Mouse (Mus musculus) erythroblast, embryonic 14.5 days (primary cell): ENCODE measurements around the gene Gm4969. TPM values are rescaled to one million over a fixed set of nuclear protein-coding genes. Genes with fewer than 3 reads are reported as not detected.
A peak's percentile ranks its signal among the peaks of the same experiment; 100 is the strongest.

ENCODE experiments used
- H3K27me3 ChIP-seq: 2 replicates; pipeline ENCODE4 v1.6.1; 2012; ENCODE audit warnings: inconsistent platforms; ENCODE audit not compliant: control insufficient read depth
- H3K36me3 ChIP-seq: 2 replicates; pipeline ENCODE4 v1.6.1; 2012; ENCODE audit warnings: mild to moderate bottlenecking, inconsistent platforms; ENCODE audit not compliant: control insufficient read depth
- H3K4me1 ChIP-seq: 2 replicates; pipeline ENCODE4 v1.6.1; 2012; ENCODE audit warnings: inconsistent platforms; ENCODE audit not compliant: control insufficient read depth
- H3K4me3 ChIP-seq: replicated peaks from 2 replicates; pipeline ENCODE3; 2012; ENCODE audit warnings: moderate library complexity, mild to moderate bottlenecking, inconsistent platforms
- H3K9me3 ChIP-seq: 2 replicates; pipeline ENCODE4 v1.6.1; 2012; ENCODE audit warnings: low read length, inconsistent platforms, mixed read lengths; ENCODE audit not compliant: control insufficient read depth
- GATA1 ChIP-seq: IDR thresholded peaks from 2 replicates; pipeline ENCODE4 v1.6.1; 2012; ENCODE audit warnings: low read length, inconsistent platforms, mixed read lengths
- TAL1 ChIP-seq: IDR thresholded peaks from 3 replicates; pipeline ENCODE4 v1.6.1; 2012; ENCODE audit warnings: low read length, inconsistent platforms, mixed read lengths
- polyA plus RNA-seq: library from polyadenylated mRNA; stranded (reverse); fragments of >175 nt; gene quantifications from 2 replicates; pipeline ENCODE4 v1.2.3, GENCODE M21; 2012

Gm4969 gene
- polyA plus RNA-seq, 1 experiment = not detected

- peaks cover 3% of the 10 kb centered on the region for H3K27me3 ChIP-seq
- H3K9me3 ChIP-seq = no peaks in the 10 kb centered on the region
- H3K4me3 ChIP-seq = no peak overlapping the region
- peaks cover 60% of the 10 kb centered on the region for H3K36me3 ChIP-seq
- peaks cover 48% of the 10 kb centered on the region for H3K4me1 ChIP-seq
- TF ChIP-seq GATA1 (no peak), TAL1 (no peak)
These were observed 35.1 kb downstream of the Gm4969 start for GRCm38 (mm10) chr7:19083096-19083495.

GRCm38 (mm10) chr7:19082171-19082570, 36.0 kb downstream of the Gm4969 start:
- Histone ChIP-seq H3K4me1 (peaks cover 48% of the 10 kb centered on the region), H3K36me3 (peaks cover 57% of the 10 kb centered on the region)

GRCm38 (mm10) chr7:19080451-19080950, 37.7 kb downstream of the Gm4969 start:
- Histone ChIP-seq H3K9me3 (no peaks in the 10 kb centered on the region), H3K4me1 (peaks cover 46% of the 10 kb centered on the region), H3K27me3 (peaks cover 3% of the 10 kb centered on the region), H3K36me3 (peaks cover 53% of the 10 kb centered on the region), H3K4me3 (no peak overlapping the region)
- TF ChIP-seq GATA1 = no peak
- no peak for TF ChIP-seq TAL1

More at GRCm38 (mm10) chr7:19082171-19082570, 36.0 kb downstream of the Gm4969 start:
- no peaks in the 10 kb centered on the region for H3K9me3 ChIP-seq
- no peak overlapping the region for H3K4me3 ChIP-seq
- H3K27me3 ChIP-seq = peaks cover 3% of the 10 kb centered on the region
- TF ChIP-seq TAL1 = no peak
- TF ChIP-seq GATA1 = no peak

- no peaks in the 10 kb centered on the region for H3K27me3 ChIP-seq
- H3K4me3 ChIP-seq = no peak overlapping the region
- H3K9me3 ChIP-seq = no peaks in the 10 kb centered on the region
- TF ChIP-seq TAL1 (no peak), GATA1 (no peak)
- H3K4me1 ChIP-seq = peaks cover 39% of the 10 kb centered on the region
- H3K36me3 ChIP-seq = peaks cover 53% of the 10 kb centered on the region
These were observed 39.4 kb downstream of the Gm4969 start for GRCm38 (mm10) chr7:19078732-19079131.

GRCm38 (mm10) chr7:19077761-19078160, 40.4 kb downstream of the Gm4969 start:
- peaks cover 38% of the 10 kb centered on the region for H3K4me1 ChIP-seq
- peaks cover 51% of the 10 kb centered on the region for H3K36me3 ChIP-seq
- H3K27me3 ChIP-seq = no peaks in the 10 kb centered on the region
- peak overlapping the region; percentile 19 for H3K4me3 ChIP-seq
- H3K9me3 ChIP-seq = no peaks in the 10 kb centered on the region
- no peak for TF ChIP-seq TAL1

GRCm38 (mm10) chr7:19076586-19076991, 41.6 kb downstream of the Gm4969 start:
- Histone ChIP-seq H3K36me3 (peaks cover 39% of the 10 kb centered on the region), H3K27me3 (no peaks in the 10 kb centered on the region), H3K4me3 (peak overlapping the region; percentile 83), H3K4me1 (peaks cover 38% of the 10 kb centered on the region), H3K9me3 (no peaks in the 10 kb centered on the region)
- TF ChIP-seq TAL1 (no peak), GATA1 (no peak)

- H3K4me1 ChIP-seq = peaks cover 38% of the 10 kb centered on the region
- H3K27me3 ChIP-seq = no peaks in the 10 kb centered on the region
- H3K4me3 ChIP-seq = peak within 1 kb of the TSS; percentile 83
- TF ChIP-seq GATA1 = no peak
- TF ChIP-seq TAL1 = no peak
- no peaks in the 10 kb centered on the region for H3K9me3 ChIP-seq
- H3K36me3 ChIP-seq = peaks cover 33% of the 10 kb centered on the region
These were observed 42.2 kb downstream of the Gm4969 start, which contains the start of gene Dmwd for GRCm38 (mm10) chr7:19075723-19076585. Dmwd (plus strand) TSS chr7:19076227.

- Histone ChIP-seq H3K36me3 (peaks cover 25% of the 10 kb centered on the region), H3K4me3 (peak overlapping the region; percentile 83), H3K9me3 (no peaks in the 10 kb centered on the region), H3K4me1 (peaks cover 38% of the 10 kb centered on the region), H3K27me3 (no peaks in the 10 kb centered on the region)
- TF ChIP-seq TAL1 (no peak), GATA1 (no peak)
These were observed 42.9 kb downstream of the Gm4969 start for GRCm38 (mm10) chr7:19075231-19075630.

- Histone ChIP-seq H3K4me1 (peaks cover 38% of the 10 kb centered on the region), H3K9me3 (no peaks in the 10 kb centered on the region), H3K27me3 (no peaks in the 10 kb centered on the region), H3K36me3 (peaks cover 18% of the 10 kb centered on the region), H3K4me3 (no peak overlapping the region)
- TF ChIP-seq TAL1 = no peak
- TF ChIP-seq GATA1 = no peak
These were observed 43.7 kb downstream of the Gm4969 start for GRCm38 (mm10) chr7:19074494-19074893.
